Mouse (Mus musculus): ENCODE measurements around the gene Ifnl2. TPM values are rescaled to one million over a fixed set of nuclear protein-coding genes. Genes with fewer than 3 reads are reported as not detected.
A peak's percentile ranks its signal among the peaks of the same experiment; 100 is the strongest.
"Not testable (repeated sequence)": the region's sequence is repeated elsewhere in the genome, so short reads cannot be mapped to it uniquely, and the experiment has no call there.

The Ifnl2 gene
- polyA plus RNA-seq (2015; fragmentation: Nextera tagmentation; extraction: Ambion mirVana): not detected in 2 replicates

DNA sequence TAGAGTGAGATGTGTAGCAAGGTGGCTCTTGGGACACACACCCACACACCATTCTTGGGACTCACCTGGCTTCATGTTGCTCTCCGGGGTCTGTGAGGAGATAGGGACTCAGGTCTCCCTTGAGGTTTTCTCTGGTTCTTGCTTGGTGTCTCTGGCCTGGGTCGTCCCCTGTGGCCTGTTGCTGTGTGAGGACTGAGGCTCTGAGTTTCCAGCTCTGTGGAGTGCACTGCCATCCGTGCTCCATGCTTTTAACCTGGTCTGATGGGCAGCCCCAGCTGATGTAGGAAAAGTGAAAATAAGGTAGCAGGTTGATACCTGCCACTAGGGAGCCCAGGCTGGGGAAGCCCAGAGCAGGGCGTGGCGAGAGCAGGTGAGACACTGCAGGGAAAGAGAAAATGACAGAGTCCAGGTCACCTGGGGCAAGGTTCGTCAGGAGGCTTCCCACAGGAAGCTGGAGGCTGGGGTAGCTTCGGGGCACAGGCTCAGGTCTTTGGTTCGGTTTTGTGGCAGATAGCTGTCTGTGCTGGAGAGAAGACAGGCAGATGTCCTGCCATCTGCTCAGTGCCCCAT lies at the start of gene Ifnl2:
Gene Ifnl2 (minus strand): TSS at position 51 of the 570 bp plus-strand sequence.
- H3K4me2 ChIP-seq (replicated peaks); H3K4me1 ChIP-seq; H3K27ac ChIP-seq (replicated peaks); H3K9ac ChIP-seq; H3K27me3 ChIP-seq; H3K4me3 ChIP-seq (replicated peaks); H3K36me3 ChIP-seq; ATAC-seq (ENCODE audit: insufficient number of reproducible peaks, low FRiP score, low TSS enrichment, low read depth); H3K9me3 ChIP-seq (replicated peaks): not testable (repeated sequence)
- WGBS: 44% methylated on average over 8 of the region's 8 CpGs

DNA sequence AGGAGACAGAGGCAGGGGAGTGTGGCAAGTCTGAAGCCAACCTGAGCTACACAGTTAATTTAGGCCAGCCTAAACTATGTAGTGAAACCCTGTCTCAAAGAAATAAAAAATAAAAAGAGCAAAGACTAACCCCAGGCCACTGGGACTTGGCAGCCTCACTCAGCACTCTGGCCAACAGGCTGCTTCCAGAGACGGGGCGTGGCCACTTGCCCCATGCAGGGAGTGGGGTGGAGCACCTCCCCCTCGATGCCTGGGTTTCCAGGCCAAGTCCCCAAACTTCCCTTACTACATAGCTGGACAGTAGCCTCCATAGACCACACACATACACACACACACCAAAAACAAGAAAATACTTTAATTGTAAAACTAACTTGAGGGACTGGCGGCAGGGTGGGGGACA lies 48.2 kb upstream of the Ifnl2 start:
- peak overlapping the region; percentile 69; the same call in 1 of the 2 replicates for H3K27ac ChIP-seq (replicated peaks)
- no peak overlapping the region for H3K4me3 ChIP-seq (replicated peaks)
- H3K4me1 ChIP-seq: peaks cover 14% of the 10 kb centered on the region; the same call in 1 of the 2 replicates
- H3K9ac ChIP-seq: no peak overlapping the region
- no peaks in the 10 kb centered on the region for H3K9me3 ChIP-seq (replicated peaks)
- no peaks in the 10 kb centered on the region for H3K27me3 ChIP-seq
- ATAC-seq (ENCODE audit: insufficient number of reproducible peaks, low FRiP score, low TSS enrichment, low read depth): 0 out of 2 replicates have a peak, but pooled peaks have one; percentile 35
- no peak overlapping the region for H3K4me2 ChIP-seq (replicated peaks)
- peaks cover 34% of the 10 kb centered on the region for H3K36me3 ChIP-seq
- 50% methylated on average over 4 of the region's 4 CpGs for WGBS

DNA sequence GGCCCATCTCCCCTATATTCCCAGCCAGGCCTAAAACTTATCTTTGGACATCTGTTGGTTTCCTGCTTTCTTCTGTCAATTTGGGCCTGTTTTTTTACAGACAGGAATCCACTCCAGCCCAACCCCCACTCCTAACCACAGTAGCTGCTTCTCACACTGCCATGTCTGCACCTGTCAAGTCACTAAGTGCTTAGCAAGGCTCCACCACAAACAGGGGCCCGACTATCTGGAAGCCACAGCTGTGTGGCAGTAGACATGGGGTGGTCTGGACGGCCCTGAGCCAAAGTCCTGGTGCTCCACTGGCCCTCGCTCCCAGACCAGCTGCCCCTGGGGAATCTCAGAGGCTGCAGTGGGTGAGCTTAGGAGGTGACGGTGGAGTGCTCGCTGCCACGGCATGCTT lies 47.5 kb upstream of the Ifnl2 start:
- H3K36me3 ChIP-seq: peaks cover 29% of the 10 kb centered on the region
- peaks cover 14% of the 10 kb centered on the region; the same call in 1 of the 2 replicates for H3K4me1 ChIP-seq
- 66% methylated on average over 6 of the region's 6 CpGs for WGBS
- no peak for ATAC-seq (ENCODE audit: insufficient number of reproducible peaks, low FRiP score, low TSS enrichment, low read depth)
- H3K9ac ChIP-seq: no peak overlapping the region
- H3K27me3 ChIP-seq: no peaks in the 10 kb centered on the region
- H3K9me3 ChIP-seq (replicated peaks): no peaks in the 10 kb centered on the region
- no peak overlapping the region for H3K4me2 ChIP-seq (replicated peaks)
- H3K4me3 ChIP-seq (replicated peaks): no peak overlapping the region
- no peak overlapping the region for H3K27ac ChIP-seq (replicated peaks)

DNA sequence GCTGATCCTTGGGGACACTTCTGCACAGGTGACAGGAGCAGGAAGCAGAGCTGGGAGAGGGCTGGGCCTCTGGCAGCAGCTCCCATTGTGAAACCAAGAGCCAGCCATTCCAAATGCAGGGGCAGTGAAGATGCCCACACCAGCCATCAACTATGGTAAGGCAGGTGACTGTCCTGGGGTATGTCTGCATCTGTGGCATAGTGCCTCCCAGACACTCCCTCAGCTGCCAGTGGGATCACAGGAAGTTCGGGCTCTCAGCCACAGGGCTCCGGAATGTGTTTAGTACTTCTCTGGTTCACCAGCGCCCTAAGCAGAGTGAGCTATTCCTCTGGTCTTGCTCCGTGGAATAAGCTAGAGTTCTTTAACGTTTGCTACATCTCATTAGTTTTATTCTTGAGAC lies 46.8 kb upstream of the Ifnl2 start:
- ATAC-seq (ENCODE audit: insufficient number of reproducible peaks, low FRiP score, low TSS enrichment, low read depth): no peak

DNA sequence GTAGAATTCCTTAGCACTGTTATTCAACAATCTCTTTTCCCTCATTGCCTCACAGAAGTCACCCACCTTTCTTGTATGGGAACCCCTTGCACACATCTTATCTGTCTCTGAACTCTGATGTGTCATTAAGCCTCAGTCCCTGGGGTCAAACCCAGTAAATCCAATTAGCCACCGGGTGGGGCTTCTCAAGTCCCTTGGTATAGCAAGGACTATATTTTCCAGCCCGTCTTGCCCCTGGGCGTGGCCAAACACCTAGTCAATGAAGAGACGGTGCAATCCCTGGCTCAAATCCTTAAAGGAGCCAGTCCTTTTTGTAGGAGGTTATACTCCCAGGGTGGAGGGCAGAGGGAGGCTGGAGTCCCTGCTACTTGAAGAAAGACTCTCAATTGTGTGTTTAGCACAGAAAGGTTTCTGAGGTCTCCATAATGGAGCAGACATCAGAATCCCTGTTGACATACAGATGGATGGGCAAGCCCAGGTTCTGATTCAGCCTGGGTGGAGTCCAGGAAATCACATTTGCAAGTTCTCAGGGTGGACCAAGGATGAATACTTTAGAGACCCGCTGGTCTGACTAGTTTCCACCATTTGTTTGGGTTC lies 45.8 kb upstream of the Ifnl2 start:
- ATAC-seq (ENCODE audit: insufficient number of reproducible peaks, low FRiP score, low TSS enrichment, low read depth): no peak
- 20% methylated on average over 5 of the region's 5 CpGs for WGBS

More for the DNA sequence above, 46.8 kb upstream of the Ifnl2 start:
- Histone ChIP-seq H3K27ac (replicated peaks) (no peak overlapping the region), H3K4me2 (replicated peaks) (no peak overlapping the region), H3K4me1 (peaks cover 14% of the 10 kb centered on the region; the same call in 1 of the 2 replicates), H3K9me3 (replicated peaks) (no peaks in the 10 kb centered on the region), H3K36me3 (peaks cover 22% of the 10 kb centered on the region), H3K4me3 (replicated peaks) (no peak overlapping the region), H3K27me3 (no peaks in the 10 kb centered on the region), H3K9ac (no peak overlapping the region)
- 64% methylated on average over 5 of the region's 5 CpGs for WGBS

DNA sequence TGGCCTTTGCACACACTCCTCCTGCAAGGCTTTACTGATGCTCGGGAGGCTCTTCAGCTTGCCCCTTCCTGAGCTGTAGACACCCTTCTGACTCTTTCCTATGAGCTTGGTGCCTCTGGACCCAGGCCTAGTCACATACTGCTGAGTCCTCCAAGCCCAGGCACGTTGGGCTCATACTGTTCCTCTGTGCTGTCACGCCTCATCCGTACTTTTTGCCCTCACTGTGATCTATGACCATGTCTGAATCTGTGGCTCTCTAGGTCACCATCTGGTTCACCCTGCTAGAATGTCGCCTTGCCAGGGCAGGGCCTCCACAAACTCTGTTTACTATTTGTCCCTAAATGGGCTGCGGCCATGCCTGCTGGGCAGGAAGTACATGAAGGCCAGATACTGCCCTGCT lies 42.8 kb upstream of the Ifnl2 start:
- Histone ChIP-seq H3K4me2 (replicated peaks) (no peak overlapping the region), H3K36me3 (no peaks in the 10 kb centered on the region), H3K27ac (replicated peaks) (no peak overlapping the region), H3K27me3 (peaks cover 6% of the 10 kb centered on the region; the same call in 1 of the 2 replicates), H3K4me3 (replicated peaks) (no peak overlapping the region), H3K9me3 (replicated peaks) (no peaks in the 10 kb centered on the region), H3K4me1 (peaks cover 3% of the 10 kb centered on the region; the same call in 1 of the 2 replicates), H3K9ac (no peak overlapping the region)
- ATAC-seq (ENCODE audit: insufficient number of reproducible peaks, low FRiP score, low TSS enrichment, low read depth): no peak
- WGBS: 84% methylated on average over 6 of the region's 6 CpGs

More for the DNA sequence above, 45.8 kb upstream of the Ifnl2 start:
- Histone ChIP-seq H3K27me3 (no peaks in the 10 kb centered on the region), H3K4me3 (replicated peaks) (no peak overlapping the region), H3K4me2 (replicated peaks) (no peak overlapping the region), H3K9me3 (replicated peaks) (no peaks in the 10 kb centered on the region), H3K27ac (replicated peaks) (no peak overlapping the region), H3K9ac (no peak overlapping the region), H3K36me3 (peaks cover 18% of the 10 kb centered on the region; the same call in 1 of the 2 replicates), H3K4me1 (peaks cover 14% of the 10 kb centered on the region; the same call in 1 of the 2 replicates)

DNA sequence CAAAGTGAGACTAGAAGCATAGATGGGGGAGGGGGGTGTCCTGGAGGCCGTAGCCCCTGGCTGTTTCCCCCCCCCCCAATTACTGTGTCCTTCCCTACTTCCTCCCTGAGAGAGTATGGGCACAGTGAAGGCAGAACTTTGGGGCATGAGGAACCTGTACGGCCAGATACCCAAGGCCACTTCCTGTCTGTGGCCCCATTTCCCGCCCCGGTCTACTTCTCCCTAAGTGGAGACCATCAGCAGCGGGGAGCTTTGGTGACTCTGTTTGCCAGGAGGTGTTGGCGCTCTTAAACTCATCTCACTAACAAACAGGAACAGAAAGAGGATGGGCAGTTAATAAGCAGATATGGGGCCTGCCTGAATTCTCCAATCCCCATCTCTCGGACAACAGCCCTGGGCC lies 37.4 kb upstream of the Ifnl2 start:
- ATAC-seq (ENCODE audit: insufficient number of reproducible peaks, low FRiP score, low TSS enrichment, low read depth): no peak
- H3K36me3 ChIP-seq: no peaks in the 10 kb centered on the region
- no peak overlapping the region for H3K9ac ChIP-seq
- H3K9me3 ChIP-seq (replicated peaks): no peaks in the 10 kb centered on the region
- H3K4me3 ChIP-seq (replicated peaks): no peak overlapping the region
- no peak overlapping the region for H3K27ac ChIP-seq (replicated peaks)
- WGBS: 56% methylated on average over 7 of the region's 7 CpGs
- peaks cover 56% of the 10 kb centered on the region for H3K27me3 ChIP-seq
- peaks cover 20% of the 10 kb centered on the region for H3K4me1 ChIP-seq
- H3K4me2 ChIP-seq (replicated peaks): no peak overlapping the region

DNA sequence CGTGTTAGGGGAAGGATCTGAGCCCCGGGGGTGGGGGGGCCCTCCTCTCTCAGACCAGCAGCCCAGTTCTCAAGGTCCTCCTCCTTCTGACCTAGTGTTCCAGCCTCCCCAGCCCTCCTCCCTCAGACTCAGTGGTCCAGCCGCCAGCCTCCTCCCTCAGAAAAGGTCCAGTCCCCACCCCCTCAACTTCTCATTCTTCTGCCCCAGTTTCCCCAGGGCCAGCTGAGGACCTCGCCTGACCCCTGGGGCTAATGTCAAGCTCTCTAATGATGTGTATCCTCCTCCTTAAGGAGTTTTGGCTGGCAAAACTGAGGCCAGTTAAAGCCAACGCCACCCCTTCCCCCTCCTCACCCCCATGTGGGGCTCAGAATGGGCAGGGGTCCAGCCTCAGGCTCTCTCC lies 36.9 kb upstream of the Ifnl2 start, which contains the start of gene Nccrp1:
Gene Nccrp1 (minus strand): TSS at position 101 of the 400 bp plus-strand sequence.
- 5% methylated on average over 5 of the region's 5 CpGs for WGBS
- no peak for ATAC-seq (ENCODE audit: insufficient number of reproducible peaks, low FRiP score, low TSS enrichment, low read depth)

DNA sequence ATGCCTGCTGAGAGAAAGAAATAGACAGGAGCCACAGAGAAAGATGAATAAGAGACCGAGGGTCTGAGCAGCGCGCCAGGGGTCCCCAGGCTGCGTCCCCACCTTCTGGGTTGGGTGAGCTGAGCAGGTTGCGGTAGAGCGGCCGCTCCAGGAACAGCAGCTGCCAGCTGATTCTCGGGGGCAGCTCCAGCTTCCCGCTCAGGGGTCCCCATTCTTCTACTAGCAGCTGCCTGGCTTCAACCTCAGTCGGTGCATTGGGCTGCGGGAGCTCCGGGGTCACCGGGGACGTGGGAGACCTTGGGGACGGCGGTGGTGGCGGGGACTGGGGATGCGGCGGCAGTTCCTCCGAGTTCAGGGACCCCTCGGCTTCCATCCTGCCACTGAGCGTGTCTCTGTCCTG lies 36.4 kb upstream of the Ifnl2 start:
- H3K4me3 ChIP-seq (replicated peaks): peak overlapping the region; percentile 19
- no peak for ATAC-seq (ENCODE audit: insufficient number of reproducible peaks, low FRiP score, low TSS enrichment, low read depth)
- H3K9ac ChIP-seq: no peak overlapping the region
- 2% methylated on average over 22 of the region's 22 CpGs for WGBS
- no peaks in the 10 kb centered on the region for H3K9me3 ChIP-seq (replicated peaks)
- peak overlapping the region; percentile 42 for H3K4me2 ChIP-seq (replicated peaks)
- no peak overlapping the region for H3K27ac ChIP-seq (replicated peaks)
- no peaks in the 10 kb centered on the region for H3K36me3 ChIP-seq
- H3K27me3 ChIP-seq: peaks cover 56% of the 10 kb centered on the region
- peaks cover 20% of the 10 kb centered on the region for H3K4me1 ChIP-seq

More for the DNA sequence above, 36.9 kb upstream of the Ifnl2 start, which contains the start of gene Nccrp1:
- no peaks in the 10 kb centered on the region for H3K9me3 ChIP-seq (replicated peaks)
- H3K4me1 ChIP-seq: peaks cover 20% of the 10 kb centered on the region
- H3K36me3 ChIP-seq: no peaks in the 10 kb centered on the region
- no peak within 1 kb of the TSS for H3K9ac ChIP-seq
- peak within 1 kb of the TSS; percentile 42 for H3K4me2 ChIP-seq (replicated peaks)
- no peak within 1 kb of the TSS for H3K27ac ChIP-seq (replicated peaks)
- peak within 1 kb of the TSS; percentile 19 for H3K4me3 ChIP-seq (replicated peaks)
- peaks cover 56% of the 10 kb centered on the region for H3K27me3 ChIP-seq

DNA sequence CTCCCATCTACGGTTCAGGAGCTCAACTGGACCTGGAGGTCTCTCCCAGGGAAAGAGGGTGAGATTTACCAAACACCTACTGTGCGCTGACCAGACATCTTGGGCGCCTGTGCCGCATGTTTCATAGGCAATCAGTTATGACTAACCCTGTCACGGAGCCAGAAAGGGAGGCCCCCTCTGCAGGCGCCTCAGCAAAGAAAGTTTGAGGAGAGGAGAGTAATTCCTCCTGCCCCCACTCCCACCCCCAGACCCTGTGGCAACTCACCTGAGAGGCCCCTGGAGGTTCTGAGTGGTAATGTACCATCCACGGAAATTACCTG lies 35.6 kb upstream of the Ifnl2 start:
- Histone ChIP-seq H3K36me3 (no peaks in the 10 kb centered on the region), H3K9me3 (replicated peaks) (no peaks in the 10 kb centered on the region), H3K4me3 (replicated peaks) (0 out of 2 replicates have a peak overlapping the region, but pooled peaks have one; percentile 19), H3K4me1 (peaks cover 20% of the 10 kb centered on the region), H3K4me2 (replicated peaks) (no peak overlapping the region), H3K27ac (replicated peaks) (no peak overlapping the region), H3K9ac (no peak overlapping the region), H3K27me3 (peaks cover 56% of the 10 kb centered on the region)
- ATAC-seq (ENCODE audit: insufficient number of reproducible peaks, low FRiP score, low TSS enrichment, low read depth): no peak
- WGBS: 49% methylated on average over 7 of the region's 7 CpGs

DNA sequence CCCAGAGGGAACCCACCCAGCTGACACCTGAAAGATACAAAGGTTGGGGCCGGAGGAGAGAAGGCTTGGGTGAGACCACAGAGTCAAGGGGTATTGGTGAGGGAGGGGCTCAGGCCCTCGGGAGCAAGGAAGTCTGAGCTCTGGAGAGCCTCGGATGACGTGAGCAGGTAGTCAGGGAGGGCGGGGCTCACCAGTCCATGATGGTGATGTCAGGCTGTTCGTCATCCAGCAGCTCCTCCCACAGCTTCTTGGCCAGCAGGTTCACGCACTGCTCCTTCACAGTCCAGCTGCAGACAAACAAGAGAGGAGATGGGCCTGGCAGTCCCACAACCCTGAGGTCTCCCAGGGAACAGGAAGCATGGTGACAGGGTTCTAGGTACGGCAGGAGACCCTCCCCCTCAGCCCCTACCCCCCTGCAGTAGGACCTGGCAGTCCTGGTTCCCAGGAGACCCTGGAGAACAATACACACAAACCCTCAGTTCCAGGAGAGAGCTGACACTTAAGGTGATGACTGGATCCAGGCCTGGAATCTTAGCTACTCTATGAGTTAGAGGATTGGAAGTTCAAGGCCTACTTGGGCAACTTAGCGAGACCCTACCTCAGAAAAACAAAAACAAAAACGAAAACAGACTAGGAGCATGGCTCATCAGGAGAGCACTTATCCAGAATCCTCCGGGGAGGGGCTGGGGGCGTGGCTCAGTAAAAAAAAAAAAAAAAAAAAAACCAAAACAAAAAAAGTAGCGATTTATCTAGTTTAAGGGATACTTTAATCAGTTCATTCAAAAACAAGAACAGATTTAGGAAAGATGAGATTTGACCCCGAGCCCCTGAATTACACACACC lies 35.0 kb upstream of the Ifnl2 start:
- H3K4me3 ChIP-seq (replicated peaks): no peak overlapping the region
- peaks cover 56% of the 10 kb centered on the region for H3K27me3 ChIP-seq
- WGBS: 20% methylated on average over 14 of the region's 14 CpGs
- no peak for ATAC-seq (ENCODE audit: insufficient number of reproducible peaks, low FRiP score, low TSS enrichment, low read depth)
- peaks cover 20% of the 10 kb centered on the region for H3K4me1 ChIP-seq
- no peak overlapping the region for H3K27ac ChIP-seq (replicated peaks)
- H3K9me3 ChIP-seq (replicated peaks): no peaks in the 10 kb centered on the region
- H3K9ac ChIP-seq: no peak overlapping the region
- no peaks in the 10 kb centered on the region for H3K36me3 ChIP-seq
- no peak overlapping the region for H3K4me2 ChIP-seq (replicated peaks)

Data from embryonic facial prominence, embryonic 15.5 days (tissue).